Mouse (Mus musculus) MEL (cell line): ENCODE results near the gene Recql5. TPM values are rescaled to one million over a fixed set of nuclear protein-coding genes. Genes with fewer than 3 reads are reported as not detected.

Source experiments
- DNase-seq: peaks from one replicate; pipeline ENCODE4 v3.0.0; 2011; ENCODE audit warnings: low read depth, low spot score
- H3K27ac ChIP-seq: 2 replicates; pipeline ENCODE4 v1.5.1; 2012; ENCODE audit warnings: low read depth, mild to moderate bottlenecking, control low read depth, low read length, moderate library complexity; ENCODE audit not compliant: control insufficient read depth
- H3K27me3 ChIP-seq, 2 experiments: fragments of 150-350 bp in 1 of 2; sonication (generic) in 1 of 2; 2 replicates each; pipeline ENCODE4 v1.6.1; 2012; ENCODE audit warnings: low read length in 2 of 2, mild to moderate bottlenecking in 2 of 2, improper control_type of control experiment in 1 of 2, moderate library complexity in 1 of 2; ENCODE audit not compliant: insufficient read depth in 2 of 2, control insufficient read depth in 1 of 2
- H3K36me3 ChIP-seq, 2 experiments: 2 replicates each; pipeline ENCODE4 v1.6.1; 2012 to 2014; ENCODE audit warnings: low read length in 2 of 2, improper control_type of control experiment in 1 of 2, inconsistent platforms in 1 of 2, mild to moderate bottlenecking in 1 of 2; ENCODE audit not compliant: insufficient read depth in 2 of 2, control insufficient read depth in 1 of 2
- H3K4me1 ChIP-seq, 2 experiments: fragments of 150-350 bp in 1 of 2; sonication (generic) in 1 of 2; 2 replicates each; pipeline ENCODE4 v1.6.1; 2012; ENCODE audit warnings: low read length in 2 of 2, improper control_type of control experiment in 1 of 2, mild to moderate bottlenecking in 1 of 2; ENCODE audit not compliant: insufficient read depth in 2 of 2, control insufficient read depth in 1 of 2
- H3K4me3 ChIP-seq, 2 experiments: fragments of 150-350 bp in 1 of 2; sonication (generic) in 1 of 2; 2 replicates each; pipeline ENCODE4 v1.5.1; 2012; ENCODE audit warnings: low read depth in 2 of 2, low read length in 2 of 2, mild to moderate bottlenecking in 2 of 2, moderate library complexity in 2 of 2, control low read depth in 1 of 2, improper control_type of control experiment in 1 of 2; ENCODE audit not compliant: control insufficient read depth in 1 of 2, insufficient read depth in 1 of 2
- H3K79me2 ChIP-seq: 2 replicates; pipeline ENCODE4 v1.6.1; 2012; ENCODE audit warnings: mild to moderate bottlenecking, low read length, moderate library complexity; ENCODE audit not compliant: control insufficient read depth, poor library complexity, insufficient read depth
- H3K9ac ChIP-seq: 2 replicates; pipeline ENCODE4 v1.6.1; 2012; ENCODE audit warnings: low read depth, mild to moderate bottlenecking, control low read depth, low read length, moderate library complexity; ENCODE audit not compliant: control insufficient read depth, poor library complexity, severe bottlenecking
- H3K9me3 ChIP-seq: fragments of 150-350 bp; sonication (generic); replicated peaks from 2 replicates; pipeline ENCODE4 v1.6.1; 2012; ENCODE audit warnings: mild to moderate bottlenecking, low read length, improper control_type of control experiment, moderate library complexity; ENCODE audit not compliant: insufficient read depth
- BHLHE40 ChIP-seq: IDR thresholded peaks from 2 replicates; pipeline ENCODE4 v1.6.1; 2012; ENCODE audit warnings: low read depth, mild to moderate bottlenecking, inconsistent platforms, low read length, improper control_type of control experiment, borderline replicate concordance
- CTCF ChIP-seq, 3 experiments: IDR thresholded peaks in 2 of 3; conservative IDR thresholded peaks in 1 of 3; 2 replicates each; pipeline ENCODE4 v1.5.1; 2011 to 2012; ENCODE audit warnings: low read length in 3 of 3, low read depth in 2 of 3, mild to moderate bottlenecking in 2 of 3, improper control_type of control experiment in 1 of 3, inconsistent platforms in 1 of 3, mixed read lengths in 1 of 3, moderate library complexity in 1 of 3; ENCODE audit not compliant: control insufficient read depth in 1 of 3, insufficient read depth in 1 of 3, poor library complexity in 1 of 3, severe bottlenecking in 1 of 3
- ELF1 ChIP-seq: IDR thresholded peaks from 2 replicates; pipeline ENCODE4 v1.6.1; 2014; ENCODE audit warnings: low read depth, mild to moderate bottlenecking, inconsistent platforms, low read length, improper control_type of control experiment, moderate library complexity
- EP300 ChIP-seq, 2 experiments: IDR thresholded peaks; 2 replicates each; pipeline ENCODE4 v1.6.1; 2011; ENCODE audit warnings: improper control_type of control experiment in 2 of 2, low read length in 2 of 2, low read depth in 1 of 2, mild to moderate bottlenecking in 1 of 2
- HCFC1 ChIP-seq: IDR thresholded peaks from 2 replicates; pipeline ENCODE4 v1.6.1; 2012; ENCODE audit warnings: low read depth, mild to moderate bottlenecking, inconsistent platforms, low read length, improper control_type of control experiment, moderate library complexity
- KAT2A ChIP-seq: conservative IDR thresholded peaks from 2 replicates; pipeline ENCODE4 v1.6.1; 2012; ENCODE audit warnings: low read depth, low read length, improper control_type of control experiment, inconsistent platforms
- MAFK ChIP-seq: IDR thresholded peaks from 2 replicates; pipeline ENCODE4 v1.6.1; 2011; ENCODE audit warnings: low read depth, mild to moderate bottlenecking, low read length, improper control_type of control experiment, borderline replicate concordance
- MEF2A ChIP-seq: IDR thresholded peaks from 2 replicates; pipeline ENCODE4 v1.6.1; 2014; ENCODE audit warnings: low read depth, mild to moderate bottlenecking, inconsistent platforms, low read length, improper control_type of control experiment; ENCODE audit not compliant: poor library complexity, insufficient replicate concordance, severe bottlenecking; ENCODE audit errors: extremely low read depth
- MXI1 ChIP-seq: IDR thresholded peaks from 2 replicates; pipeline ENCODE4 v1.6.1; 2011; ENCODE audit warnings: mild to moderate bottlenecking, low read depth, low read length, improper control_type of control experiment
- MYC ChIP-seq: IDR thresholded peaks from 2 replicates; pipeline ENCODE4 v1.6.1; 2011; ENCODE audit warnings: low read depth, mild to moderate bottlenecking, low read length, improper control_type of control experiment, moderate library complexity
- POLR2A ChIP-seq, 2 experiments: IDR thresholded peaks; 2 replicates each; pipeline ENCODE4 v1.6.1; 2011 to 2012; ENCODE audit warnings: low read length in 2 of 2, mild to moderate bottlenecking in 2 of 2, control low read depth in 1 of 2, improper control_type of control experiment in 1 of 2, low read depth in 1 of 2, moderate library complexity in 1 of 2; ENCODE audit not compliant: control insufficient read depth in 1 of 2, insufficient read depth in 1 of 2, poor library complexity in 1 of 2
- RAD21 ChIP-seq: IDR thresholded peaks from 2 replicates; pipeline ENCODE4 v1.6.1; 2011; ENCODE audit warnings: mild to moderate bottlenecking, low read depth, low read length, improper control_type of control experiment
- RCOR1 ChIP-seq: IDR thresholded peaks from 2 replicates; pipeline ENCODE4 v1.6.1; 2012; ENCODE audit warnings: low read depth, mild to moderate bottlenecking, inconsistent platforms, low read length, improper control_type of control experiment
- SIN3A ChIP-seq: IDR thresholded peaks from 2 replicates; pipeline ENCODE4 v1.6.1; 2012; ENCODE audit warnings: low read length, improper control_type of control experiment, inconsistent platforms
- TBP ChIP-seq: IDR thresholded peaks from 2 replicates; pipeline ENCODE4 v1.8.0; 2011; ENCODE audit warnings: low read depth, low read length, improper control_type of control experiment
- USF1 ChIP-seq: IDR thresholded peaks from 2 replicates; pipeline ENCODE4 v1.6.1; 2014; ENCODE audit warnings: low read depth, mild to moderate bottlenecking, inconsistent platforms, low read length, improper control_type of control experiment, moderate library complexity
- ZC3H11A ChIP-seq: IDR thresholded peaks from 2 replicates; pipeline ENCODE4 v1.6.1; 2012; ENCODE audit warnings: low read depth, mild to moderate bottlenecking, inconsistent platforms, low read length, improper control_type of control experiment
- ZKSCAN1 ChIP-seq: IDR thresholded peaks from 2 replicates; pipeline ENCODE4 v1.6.1; 2012; ENCODE audit warnings: low read depth, mild to moderate bottlenecking, inconsistent platforms, low read length, improper control_type of control experiment, moderate library complexity
- ZNF384 ChIP-seq: IDR thresholded peaks from 2 replicates; pipeline ENCODE4 v1.6.1; 2012; ENCODE audit warnings: low read depth, mild to moderate bottlenecking, inconsistent platforms, low read length, improper control_type of control experiment
- polyA plus RNA-seq, 2 experiments: library from polyadenylated mRNA; stranded (reverse) in 1 of 2; unstranded in 1 of 2; fragments of >175 nt in 1 of 2; fragments of >200 nt in 1 of 2; gene quantifications; 2 replicates each; pipeline versions ENCODE4 v1.2.1 to v1.2.4; 2012; ENCODE audit warnings: low replicate concordance in 2 of 2, low read depth in 1 of 2; ENCODE audit not compliant: insufficient read length in 2 of 2, insufficient read depth in 1 of 2, missing spikeins in 1 of 2
- total RNA-seq: library from RNA; depleted of rRNA; stranded (reverse); fragments of 300-350 nt; gene quantifications from 2 replicates; pipeline ENCODE4 v1.2.3, GENCODE M21; 2012

Recql5 gene
- total and polyA plus RNA-seq, 3 experiments = 20.3 to 21.5 TPM; not detected in 1

- H3K36me3 ChIP-seq = peaks cover 0 to 37% of the 10 kb centered on the region in 2 experiments; a peak in 2 of 4 replicates
- H3K9me3 ChIP-seq = no peaks in the 10 kb centered on the region
- H3K9ac ChIP-seq = no peak overlapping the region
- H3K4me1 ChIP-seq = peaks cover 17 to 40% of the 10 kb centered on the region in 2 experiments
- no peak overlapping the region for H3K4me3 ChIP-seq
- no peaks in the 10 kb centered on the region for H3K27me3 ChIP-seq
- TF ChIP-seq ZC3H11A (no peak), BHLHE40 (no peak), POLR2A (IDR thresholded peaks at IDR 0.05; ENCODE audit: control insufficient read depth in 1 of 2, insufficient read depth in 1 of 2, low read depth in 1 of 2, low read length in 2 of 2, poor library complexity in 1 of 2) (no peak), MXI1 (no peak), USF1 (no peak), HCFC1 (no peak), SIN3A (no peak), MEF2A (no peak), ZNF384 (no peak), CTCF (IDR thresholded peaks at IDR 0.05 in 2 of 3, conservative IDR thresholded peaks at IDR 0.05 in 1 of 3; ENCODE audit: control insufficient read depth in 1 of 3, insufficient read depth in 1 of 3, low read depth in 2 of 3, low read length in 3 of 3, poor library complexity in 1 of 3, severe bottlenecking in 1 of 3) (no peak), RAD21 (no peak), TBP (no peak), EP300 (IDR thresholded peaks at IDR 0.05; ENCODE audit: low read depth in 1 of 2, low read length in 2 of 2) (no peak), ELF1 (no peak), KAT2A (no peak), MAFK (no peak), MYC (no peak)
- no peak overlapping the region for H3K27ac ChIP-seq
- DNase-seq = no peak
- H3K79me2 ChIP-seq = peaks cover 17% of the 10 kb centered on the region
Measured at GRCm38 (mm10) chr11:115906116-115906515, 27.2 kb downstream of the Recql5 start.

- Histone ChIP-seq H3K4me1 (peaks cover 17 to 34% of the 10 kb centered on the region in 2 experiments), H3K4me3 (no peak overlapping the region), H3K36me3 (peaks cover 0 to 30% of the 10 kb centered on the region in 2 experiments; a peak in 2 of 4 replicates), H3K79me2 (peaks cover 26% of the 10 kb centered on the region), H3K27me3 (no peaks in the 10 kb centered on the region), H3K27ac (no peak overlapping the region), H3K9me3 (no peaks in the 10 kb centered on the region)
- peak; percentile 19 for DNase-seq
- TF ChIP-seq MXI1 (no peak), ZNF384 (no peak), KAT2A (no peak), USF1 (no peak), RCOR1 (no peak), ZKSCAN1 (no peak), MEF2A (no peak)
- TF ChIP-seq, all 39 proteins: peak for 0
- no peak overlapping the region for H3K9ac ChIP-seq
Measured at GRCm38 (mm10) chr11:115904956-115905790, 28.1 kb downstream of the Recql5 start.
